Mouse (Mus musculus) large intestine, adult 2 months (tissue): Measurements from ENCODE around the gene Rhob. TPM values are rescaled to one million over a fixed set of nuclear protein-coding genes. Genes with fewer than 3 reads are reported as not detected.
A peak's percentile ranks its signal among the peaks of the same experiment; 100 is the strongest.

ENCODE experiments used
- DNase-seq: peaks from one replicate; pipeline ENCODE4 v3.0.0-alpha.2; 2012; ENCODE audit warnings: low read depth, low spot score
- WGBS: fragments of 180-500 bp; shearing (Covaris S2); methylation state at CpG from one replicate; pipeline ENCODE4 v1.1.7; 2018; 5-methylcytosine and 5-hydroxymethylcytosine counted together
- polyA plus RNA-seq: library from polyadenylated mRNA; depleted of rRNA; stranded (reverse); fragments of >200 nt; gene quantifications from 2 replicates; pipeline ENCODE4 v1.2.3, GENCODE M21; 2012

Rhob gene
- polyA plus RNA-seq, 1 experiment, result 106 TPM

GRCm38 (mm10) chr12:8509693-8510092 lies 9.9 kb upstream of the Rhob start:
- WGBS, result 29% methylated on average over 5 of the region's 5 CpGs
- DNase-seq, result no peak

GRCm38 (mm10) chr12:8506954-8507707 lies 7.3 kb upstream of the Rhob start:
- peak; percentile 78 for DNase-seq
- 23% methylated on average over 9 of the region's 9 CpGs for WGBS

GRCm38 (mm10) chr12:8504131-8504530 lies 4.3 kb upstream of the Rhob start:
- 85% methylated on average over 6 of the region's 6 CpGs for WGBS
- DNase-seq, result no peak

- 5% methylated on average over 6 of the region's 6 CpGs for WGBS
- no peak for DNase-seq
Measured at GRCm38 (mm10) chr12:8502546-8502945, 2.7 kb upstream of the Rhob start.

GRCm38 (mm10) chr12:8501571-8502305 lies 1.9 kb upstream of the Rhob start:
- DNase-seq, result no peak
- 75% methylated on average over 14 of the region's 14 CpGs for WGBS

GRCm38 (mm10) chr12:8500597-8501570 lies 1.1 kb upstream of the Rhob start:
- DNase-seq, result no peak
- 53% methylated on average over 17 of the region's 17 CpGs for WGBS

GRCm38 (mm10) chr12:8499001-8499870 lies 573 bp downstream of the Rhob start:
- DNase-seq, result no peak
- under 1% methylated on average over 99 of the region's 99 CpGs for WGBS

- DNase-seq, result no peak
Measured at GRCm38 (mm10) chr12:8498591-8499000, 1.2 kb downstream of the Rhob start.

GRCm38 (mm10) chr12:8498148-8498571 lies 1.6 kb downstream of the Rhob start:
- DNase-seq, result no peak
- 16% methylated on average over 8 of the region's 8 CpGs for WGBS

More at GRCm38 (mm10) chr12:8498591-8499000, 1.2 kb downstream of the Rhob start:
- WGBS, result 3% methylated on average over 13 of the region's 13 CpGs

GRCm38 (mm10) chr12:8497314-8497706 lies 2.5 kb downstream of the Rhob start:
- WGBS, result 23% methylated on average over 2 of the region's 2 CpGs
- DNase-seq, result no peak

- WGBS, result 40% methylated on average over 2 of the region's 2 CpGs
Measured at GRCm38 (mm10) chr12:8496679-8497313, 3.0 kb downstream of the Rhob start.

GRCm38 (mm10) chr12:8495881-8496678 lies 3.7 kb downstream of the Rhob start:
- no peak for DNase-seq
- WGBS, result 6% methylated on average over 15 of the region's 15 CpGs

More at GRCm38 (mm10) chr12:8496679-8497313, 3.0 kb downstream of the Rhob start:
- DNase-seq, result no peak

- no peak for DNase-seq
- 74% methylated on average over 3 of the region's 3 CpGs for WGBS
Measured at GRCm38 (mm10) chr12:8494675-8495074, 5.1 kb downstream of the Rhob start.

- WGBS, result 51% methylated on average over 3 of the region's 3 CpGs
- no peak for DNase-seq
Measured at GRCm38 (mm10) chr12:8493386-8493785, 6.4 kb downstream of the Rhob start.

- whole genome bisulfite sequencing, result 28% methylated on average over 4 of the region's 4 CpGs
- no peak for DNase-seq
Measured at GRCm38 (mm10) chr12:8489098-8489497, 10.7 kb downstream of the Rhob start.

GRCm38 (mm10) chr12:8488652-8488980 lies 11.2 kb downstream of the Rhob start:
- DNase-seq, result no peak
- 45% methylated on average over 4 of the region's 4 CpGs for WGBS

- WGBS, result 32% methylated on average over 5 of the region's 5 CpGs
- DNase-seq, result peak; percentile 75
Measured at GRCm38 (mm10) chr12:8487959-8488651, 11.7 kb downstream of the Rhob start.
